Mouse (Mus musculus): ENCODE data around the gene Nit2. TPM values are rescaled to one million over a fixed set of nuclear protein-coding genes. Genes with fewer than 3 reads are reported as not detected.

Nit2 gene
- total and polyA plus RNA-seq, 3 experiments, result 59.4 to 93.3 (median 71.8) TPM

- TF ChIP-seq MAX (IDR thresholded peaks at IDR 0.05; ENCODE audit: low read length) (no peak), ZNF384 (IDR thresholded peaks at IDR 0.05; ENCODE audit: low read depth, low read length) (peak; percentile 80)
- DNase-seq (ENCODE audit: extremely low read depth), result no peak
- in situ Hi-C loops (cut with MboI; ENCODE audit: low pct_ligation_motif_present, low pct_unique_long_range_greater_than_20kb, low sequenced_read_pairs), result no loop called here
- dilution Hi-C loops (cut with MboI; ENCODE audit: extremely low pct_ligation_motif_present, extremely low pct_unique_long_range_greater_than_20kb, low sequenced_read_pairs), result no loop called here
- Histone ChIP-seq H3K9ac (ENCODE audit: insufficient read depth, low read depth) (no peak overlapping the region), H3K36me3 (replicated peaks in 1 of 2; ENCODE audit: control insufficient read depth in 1 of 2, insufficient read depth in 1 of 2, low read length in 1 of 2) (peaks cover 4 to 45% of the 10 kb centered on the region in 2 experiments), H3K4me3 (replicated peaks in 1 of 3; ENCODE audit: low read depth in 2 of 3, low read length in 2 of 3, poor library complexity in 1 of 3) (no peak overlapping the region), H3K79me2 (replicated peaks; ENCODE audit: control insufficient read depth, extremely low read depth, insufficient read depth, poor library complexity, severe bottlenecking) (peaks cover 81% of the 10 kb centered on the region), H3K4me2 (ENCODE audit: insufficient read depth, low read depth, poor library complexity, severe bottlenecking) (no peak overlapping the region), H3K4me1 (ENCODE audit: control insufficient read depth in 1 of 2, insufficient read depth in 2 of 2) (peaks cover 10 to 71% of the 10 kb centered on the region in 2 experiments; a peak in 3 of 4 replicates), H3K27me3 (replicated peaks) (no peaks in the 10 kb centered on the region), H3K9me3 (replicated peaks; ENCODE audit: low read length) (no peaks in the 10 kb centered on the region), H3K27ac (ENCODE audit: insufficient read depth, low read depth) (no peak overlapping the region)
Observed at GRCm38 (mm10) chr16:57126268-57126667, 40.9 kb downstream of the Nit2 start.

- H3K79me2 ChIP-seq (replicated peaks; ENCODE audit: control insufficient read depth, extremely low read depth, insufficient read depth, poor library complexity, severe bottlenecking), result peaks cover 54% of the 10 kb centered on the region
- DNase-seq (ENCODE audit: extremely low read depth), result no peak
- no peaks in the 10 kb centered on the region for H3K27me3 ChIP-seq (replicated peaks)
- dilution Hi-C loops (cut with MboI; ENCODE audit: extremely low pct_ligation_motif_present, extremely low pct_unique_long_range_greater_than_20kb, low sequenced_read_pairs), result no loop called here
- H3K4me1 ChIP-seq (ENCODE audit: control insufficient read depth in 1 of 2, insufficient read depth in 2 of 2), result peaks cover 8 to 47% of the 10 kb centered on the region in 2 experiments; a peak in 3 of 4 replicates
- peaks cover 4 to 28% of the 10 kb centered on the region in 2 experiments for H3K36me3 ChIP-seq (replicated peaks in 1 of 2; ENCODE audit: control insufficient read depth in 1 of 2, insufficient read depth in 1 of 2, low read length in 1 of 2)
- H3K4me2 ChIP-seq (ENCODE audit: insufficient read depth, low read depth, poor library complexity, severe bottlenecking), result peak overlapping the region; percentile 99
- in situ Hi-C loops (cut with MboI; ENCODE audit: low pct_ligation_motif_present, low pct_unique_long_range_greater_than_20kb, low sequenced_read_pairs), result loop anchor here (5.0 to 25.0 kb wide), 2 partner anchors 44 to 264 kb away; partner anchors contain the start of gene Nit2
- H3K4me3 ChIP-seq (replicated peaks in 1 of 3; ENCODE audit: low read depth in 2 of 3, low read length in 2 of 3, poor library complexity in 1 of 3), result peak overlapping the region; percentile 77 to 87 (median 83)
- H3K27ac ChIP-seq (ENCODE audit: insufficient read depth, low read depth), result no peak overlapping the region
- TF ChIP-seq PAX5 (IDR thresholded peaks at IDR 0.05; ENCODE audit: low read length), result no peak
- no peak for TF ChIP-seq RAD21 (IDR thresholded peaks at IDR 0.05; ENCODE audit: low read depth, low read length)
- peak; percentile 52; the same call in 1 of the 2 replicates for TF ChIP-seq MXI1 (IDR thresholded peaks at IDR 0.05; ENCODE audit: low read depth, low read length)
- TF ChIP-seq EP300 (IDR thresholded peaks at IDR 0.05; ENCODE audit: low read length), result 0 out of 2 replicates have a peak, but pooled peaks have one; percentile 19
- TF ChIP-seq TBP (conservative IDR thresholded peaks at IDR 0.05; ENCODE audit: low read depth, low read length), result 0 out of 2 replicates have a peak, but pooled peaks have one; percentile 9
- H3K9ac ChIP-seq (ENCODE audit: insufficient read depth, low read depth), result peak overlapping the region; percentile 94
- H3K9me3 ChIP-seq (replicated peaks; ENCODE audit: low read length), result no peaks in the 10 kb centered on the region
Observed at GRCm38 (mm10) chr16:57122682-57123445, 44.3 kb downstream of the Nit2 start.

- H3K36me3 ChIP-seq (replicated peaks in 1 of 2; ENCODE audit: control insufficient read depth in 1 of 2, insufficient read depth in 1 of 2, low read length in 1 of 2), result peaks cover 0 to 19% of the 10 kb centered on the region in 2 experiments
- peak overlapping the region; percentile 77 to 87 (median 83) for H3K4me3 ChIP-seq (replicated peaks in 1 of 3; ENCODE audit: low read depth in 2 of 3, low read length in 2 of 3, poor library complexity in 1 of 3)
- in situ Hi-C loops (cut with MboI; ENCODE audit: low pct_ligation_motif_present, low pct_unique_long_range_greater_than_20kb, low sequenced_read_pairs), result loop anchor here (5.0 to 25.0 kb wide), 2 partner anchors 45 to 265 kb away; partner anchors contain the start of gene Nit2
- DNase-seq (ENCODE audit: extremely low read depth), result peak; percentile 45
- peak overlapping the region; percentile 99; the same call in 1 of the 2 replicates for H3K4me2 ChIP-seq (ENCODE audit: insufficient read depth, low read depth, poor library complexity, severe bottlenecking)
- H3K27me3 ChIP-seq (replicated peaks), result peaks cover 2% of the 10 kb centered on the region
- peaks cover 7 to 38% of the 10 kb centered on the region in 2 experiments; a peak in 3 of 4 replicates for H3K4me1 ChIP-seq (ENCODE audit: control insufficient read depth in 1 of 2, insufficient read depth in 2 of 2)
- H3K79me2 ChIP-seq (replicated peaks; ENCODE audit: control insufficient read depth, extremely low read depth, insufficient read depth, poor library complexity, severe bottlenecking), result peaks cover 44% of the 10 kb centered on the region
- H3K9me3 ChIP-seq (replicated peaks; ENCODE audit: low read length), result no peaks in the 10 kb centered on the region
- dilution Hi-C loops (cut with MboI; ENCODE audit: extremely low pct_ligation_motif_present, extremely low pct_unique_long_range_greater_than_20kb, low sequenced_read_pairs), result no loop called here
- peak overlapping the region; percentile 53 for H3K27ac ChIP-seq (ENCODE audit: insufficient read depth, low read depth)
- TF ChIP-seq ETS1 (conservative IDR thresholded peaks at IDR 0.05; ENCODE audit: low read depth, low read length) (no peak), UBTF (IDR thresholded peaks at IDR 0.05; ENCODE audit: low read depth, low read length) (0 out of 2 replicates have a peak, but pooled peaks have one; percentile 56), CHD2 (IDR thresholded peaks at IDR 0.05; ENCODE audit: low read length) (no peak), MAZ (IDR thresholded peaks at IDR 0.05; ENCODE audit: low read depth, low read length) (0 out of 2 replicates have a peak, but pooled peaks have one; percentile 19), MXI1 (IDR thresholded peaks at IDR 0.05; ENCODE audit: low read depth, low read length) (peak; percentile 82; the same call in 1 of the 2 replicates), MAX (IDR thresholded peaks at IDR 0.05; ENCODE audit: low read length) (peak; percentile 0; the same call in 1 of the 2 replicates), SIN3A (IDR thresholded peaks at IDR 0.05; ENCODE audit: low read length) (0 out of 2 replicates have a peak, but pooled peaks have one; percentile 6)
- peak overlapping the region; percentile 94 for H3K9ac ChIP-seq (ENCODE audit: insufficient read depth, low read depth)
Observed at GRCm38 (mm10) chr16:57121816-57122415, 45.2 kb downstream of the Nit2 start.

Data from CH12.LX (cell line).